Mouse (Mus musculus) neural tube, embryonic 11.5 days (tissue): ENCODE results near the gene Agpat4. TPM values are rescaled to one million over a fixed set of nuclear protein-coding genes. Genes with fewer than 3 reads are reported as not detected.

Experiments
- ATAC-seq: fragments of 200-750 bp; cut with Nextera tagmentation; 2 replicates; pipeline ENCODE4 v1.8.0; 2017; ENCODE audit warnings: moderate number of reproducible peaks, mild to moderate bottlenecking, moderate TSS enrichment, moderate library complexity; ENCODE audit not compliant: insufficient read depth, low FRiP score, low TSS enrichment
- DNase-seq: peaks from one replicate; pipeline ENCODE4 v3.0.0-alpha.2; 2015; ENCODE audit warnings: low spot score
- H3K27ac ChIP-seq: fragments of 300-500 bp; sonication (generic); 2 replicates; pipeline ENCODE4 v1.5.1; 2014; ENCODE audit warnings: low read depth, mild to moderate bottlenecking, low read length
- H3K27me3 ChIP-seq: fragments of 300-500 bp; sonication (generic); 2 replicates; pipeline ENCODE4 v1.6.1; 2014; ENCODE audit warnings: mild to moderate bottlenecking, low read length, mixed read lengths; ENCODE audit not compliant: control insufficient read depth, insufficient read depth
- H3K36me3 ChIP-seq: fragments of 300-500 bp; sonication (generic); 2 replicates; pipeline ENCODE4 v1.6.1; 2014; ENCODE audit warnings: mild to moderate bottlenecking, low read length, moderate library complexity, mixed read lengths; ENCODE audit not compliant: control insufficient read depth, insufficient read depth
- H3K4me1 ChIP-seq: fragments of 300-500 bp; sonication (generic); 2 replicates; pipeline ENCODE4 v1.6.1; 2014; ENCODE audit warnings: low read length, mixed read lengths; ENCODE audit not compliant: control insufficient read depth, insufficient read depth
- H3K4me2 ChIP-seq: fragments of 300-500 bp; sonication (generic); 2 replicates; pipeline ENCODE4 v1.6.1; 2014; ENCODE audit warnings: low read depth, mild to moderate bottlenecking, moderate library complexity
- H3K4me3 ChIP-seq: fragments of 300-500 bp; sonication (generic); 2 replicates; pipeline ENCODE4 v1.5.1; 2014; ENCODE audit warnings: low read depth, low read length
- H3K9ac ChIP-seq: fragments of 300-500 bp; sonication (generic); 2 replicates; pipeline ENCODE4 v1.6.1; 2014; ENCODE audit warnings: mild to moderate bottlenecking, low read length
- H3K9me3 ChIP-seq: fragments of 300-500 bp; sonication (generic); 2 replicates; pipeline ENCODE4 v1.6.1; 2016; ENCODE audit warnings: low read length; ENCODE audit not compliant: control insufficient read depth
- WGBS: fragments of 180-500 bp; shearing (Covaris S2); extraction: QIAGEN DNeasy Blood & Tissue Kit; methylation state at CpG from one replicate; pipeline ENCODE4 v1.1.7; 2014; 5-methylcytosine and 5-hydroxymethylcytosine counted together
- polyA plus RNA-seq: library from polyadenylated mRNA; unstranded; fragments of >200 nt; fragmentation: Nextera tagmentation; extraction: Ambion mirVana; gene quantifications from 2 replicates; pipeline ENCODE4 v1.2.1, GENCODE M21; 2014

Gene Agpat4
- polyA plus RNA-seq, 1 experiment from 2014 or later: 26.0 TPM

GRCm38 (mm10) chr17:12150970-12151369, 32.5 kb downstream of the Agpat4 start:
- Histone ChIP-seq H3K36me3 (peaks cover 3% of the 10 kb centered on the region), H3K27ac (no peak overlapping the region), H3K4me3 (no peak overlapping the region), H3K4me1 (no peaks in the 10 kb centered on the region), H3K4me2 (no peak overlapping the region), H3K27me3 (no peaks in the 10 kb centered on the region), H3K9ac (no peak overlapping the region), H3K9me3 (no peaks in the 10 kb centered on the region)
- no peak for ATAC-seq
- WGBS: 95% methylated on average over 2 of the region's 2 CpGs
- DNase-seq: no peak

GRCm38 (mm10) chr17:12154260-12154659, 35.8 kb downstream of the Agpat4 start:
- no peak overlapping the region for H3K4me2 ChIP-seq
- 76% methylated on average over 2 of the region's 2 CpGs for WGBS
- H3K27ac ChIP-seq: no peak overlapping the region
- H3K27me3 ChIP-seq: no peaks in the 10 kb centered on the region
- ATAC-seq (no peak), DNase-seq (no peak)
- no peak overlapping the region for H3K4me3 ChIP-seq
- peaks cover 3% of the 10 kb centered on the region for H3K36me3 ChIP-seq
- H3K4me1 ChIP-seq: no peaks in the 10 kb centered on the region
- no peaks in the 10 kb centered on the region for H3K9me3 ChIP-seq
- H3K9ac ChIP-seq: no peak overlapping the region

DNA sequence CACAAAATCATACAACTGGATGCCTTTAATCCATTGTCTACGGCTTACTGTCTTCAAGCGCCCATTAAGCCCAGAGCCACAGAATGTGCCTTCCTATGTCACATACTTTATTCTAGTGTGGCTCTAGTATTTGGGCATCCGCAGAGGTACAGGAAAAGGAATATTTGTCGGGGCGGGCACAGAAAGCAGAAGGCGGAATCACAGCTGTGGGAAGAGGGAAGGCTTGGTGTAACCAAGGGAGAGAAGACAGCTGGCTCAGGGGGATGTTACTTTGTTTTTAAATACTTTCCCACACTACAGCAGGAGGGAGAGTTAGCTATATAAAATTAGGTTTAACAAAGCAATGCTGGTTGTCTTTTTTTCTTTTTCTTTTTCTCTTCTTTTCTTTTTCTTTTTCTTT, 36.7 kb downstream of the Agpat4 start:
- ATAC-seq (no peak), DNase-seq (no peak)
- no peaks in the 10 kb centered on the region for H3K27me3 ChIP-seq
- H3K27ac ChIP-seq: no peak overlapping the region
- H3K4me3 ChIP-seq: no peak overlapping the region
- 86% methylated on average over 6 of the region's 6 CpGs for WGBS
- peaks cover 3% of the 10 kb centered on the region for H3K36me3 ChIP-seq
- no peaks in the 10 kb centered on the region for H3K9me3 ChIP-seq
- no peak overlapping the region for H3K9ac ChIP-seq
- H3K4me1 ChIP-seq: no peaks in the 10 kb centered on the region
- H3K4me2 ChIP-seq: no peak overlapping the region

- H3K4me1 ChIP-seq: no peaks in the 10 kb centered on the region
- H3K9me3 ChIP-seq: no peaks in the 10 kb centered on the region
- no peak overlapping the region for H3K4me2 ChIP-seq
- no peak for DNase-seq
- no peak overlapping the region for H3K9ac ChIP-seq
- no peak for ATAC-seq
- H3K27me3 ChIP-seq: no peaks in the 10 kb centered on the region
- 82% methylated on average over 4 of the region's 4 CpGs for WGBS
- no peak overlapping the region for H3K4me3 ChIP-seq
- H3K36me3 ChIP-seq: peaks cover 3% of the 10 kb centered on the region
- H3K27ac ChIP-seq: no peak overlapping the region
These were observed 37.4 kb downstream of the Agpat4 start for GRCm38 (mm10) chr17:12155872-12156271.

GRCm38 (mm10) chr17:12156661-12157060, 38.2 kb downstream of the Agpat4 start:
- Histone ChIP-seq H3K27me3 (no peaks in the 10 kb centered on the region), H3K36me3 (peaks cover 3% of the 10 kb centered on the region), H3K27ac (no peak overlapping the region), H3K4me1 (no peaks in the 10 kb centered on the region), H3K4me3 (no peak overlapping the region), H3K9ac (no peak overlapping the region), H3K9me3 (no peaks in the 10 kb centered on the region), H3K4me2 (no peak overlapping the region)
- WGBS: 45% methylated on average over 3 of the region's 3 CpGs
- ATAC-seq (no peak), DNase-seq (no peak)

- Histone ChIP-seq H3K27me3 (no peaks in the 10 kb centered on the region), H3K36me3 (peaks cover 3% of the 10 kb centered on the region), H3K4me2 (no peak overlapping the region), H3K27ac (no peak overlapping the region), H3K9ac (no peak overlapping the region), H3K4me3 (no peak overlapping the region), H3K9me3 (no peaks in the 10 kb centered on the region), H3K4me1 (no peaks in the 10 kb centered on the region)
- ATAC-seq: no peak
- 89% methylated on average over 2 of the region's 2 CpGs for WGBS
- no peak for DNase-seq
These were observed 38.7 kb downstream of the Agpat4 start for GRCm38 (mm10) chr17:12157203-12157602.

DNA sequence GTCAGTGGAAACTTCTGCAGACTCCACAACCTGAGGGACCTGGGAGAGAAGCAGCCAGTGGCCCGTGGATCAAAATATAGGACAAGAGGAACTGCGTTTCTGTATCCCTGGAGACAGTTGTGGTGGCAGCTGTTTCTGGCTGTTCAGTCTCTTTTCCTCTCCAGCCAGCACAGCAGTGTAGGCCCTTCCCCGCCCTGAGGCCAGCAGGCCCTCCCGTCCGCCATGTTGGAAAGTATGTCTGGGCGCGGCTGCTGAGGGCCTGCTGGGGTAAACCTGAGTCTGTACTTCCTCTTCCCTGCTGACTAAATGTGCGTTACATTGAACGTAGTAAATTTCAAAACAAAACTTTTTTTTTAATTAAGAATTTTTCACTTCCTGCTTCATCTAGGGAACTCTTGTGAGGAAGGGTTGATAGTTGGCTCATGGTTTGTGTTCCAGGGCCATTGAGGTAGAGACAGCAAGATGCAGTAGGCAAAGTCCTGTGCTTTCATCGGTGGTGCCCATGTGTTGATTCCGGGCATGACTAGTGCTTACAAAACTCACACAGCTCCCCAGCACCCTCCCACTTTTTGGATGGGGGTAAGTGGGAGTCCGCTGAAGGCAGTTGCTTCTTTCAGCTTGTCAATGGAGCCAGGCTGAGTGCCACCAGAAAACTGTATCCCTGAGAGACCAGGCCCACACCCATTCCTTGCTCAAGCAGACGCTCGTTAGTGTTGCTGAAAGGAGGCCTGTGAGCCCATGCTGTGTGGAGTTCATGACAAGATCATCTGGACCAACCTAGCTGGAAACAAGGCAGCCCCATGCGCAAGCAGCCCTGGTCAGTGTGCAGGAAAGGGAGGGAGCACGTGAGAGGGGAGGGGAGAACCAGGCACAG, 40.9 kb downstream of the Agpat4 start:
- Histone ChIP-seq H3K4me3 (no peak overlapping the region), H3K4me1 (no peaks in the 10 kb centered on the region), H3K27me3 (no peaks in the 10 kb centered on the region), H3K9me3 (no peaks in the 10 kb centered on the region), H3K4me2 (no peak overlapping the region), H3K27ac (no peak overlapping the region), H3K36me3 (no peaks in the 10 kb centered on the region), H3K9ac (no peak overlapping the region)
- 91% methylated on average over 16 of the region's 16 CpGs for WGBS
- ATAC-seq (no peak), DNase-seq (no peak)

GRCm38 (mm10) chr17:12160061-12160421, 41.5 kb downstream of the Agpat4 start:
- Histone ChIP-seq H3K27ac (no peak overlapping the region), H3K4me2 (no peak overlapping the region), H3K4me3 (no peak overlapping the region), H3K36me3 (no peaks in the 10 kb centered on the region), H3K9ac (no peak overlapping the region), H3K4me1 (no peaks in the 10 kb centered on the region), H3K27me3 (no peaks in the 10 kb centered on the region), H3K9me3 (no peaks in the 10 kb centered on the region)
- DNase-seq: no peak
- 92% methylated on average over 5 of the region's 5 CpGs for WGBS
- no peak for ATAC-seq

GRCm38 (mm10) chr17:12160540-12160939, 42.0 kb downstream of the Agpat4 start:
- WGBS: 94% methylated on average over 2 of the region's 2 CpGs
- Histone ChIP-seq H3K36me3 (no peaks in the 10 kb centered on the region), H3K4me1 (no peaks in the 10 kb centered on the region), H3K4me2 (no peak overlapping the region), H3K9me3 (no peaks in the 10 kb centered on the region), H3K27ac (no peak overlapping the region), H3K27me3 (no peaks in the 10 kb centered on the region), H3K4me3 (no peak overlapping the region), H3K9ac (no peak overlapping the region)
- ATAC-seq: no peak
- no peak for DNase-seq
